Mouse (Mus musculus): ENCODE data around the gene Arcn1. TPM values are rescaled to one million over a fixed set of nuclear protein-coding genes. Genes with fewer than 3 reads are reported as not detected.
A peak's percentile ranks its signal among the peaks of the same experiment; 100 is the strongest.

Arcn1 gene
- total RNA-seq, 1 experiment from 2014 or later: 132 TPM

GRCm38 (mm10) chr9:44760873-44761272 is 6.8 kb downstream of the Arcn1 start:
- ATAC-seq (replicated peaks in 1 of 2; ENCODE audit: insufficient read depth in 1 of 2, low FRiP score in 2 of 2, low TSS enrichment in 1 of 2, low read depth in 1 of 2, poor library complexity in 2 of 2, severe bottlenecking in 2 of 2): no peak

GRCm38 (mm10) chr9:44748473-44748872 is 19.2 kb downstream of the Arcn1 start:
- no peak for ATAC-seq (replicated peaks in 1 of 2; ENCODE audit: insufficient read depth in 1 of 2, low FRiP score in 2 of 2, low TSS enrichment in 1 of 2, low read depth in 1 of 2, poor library complexity in 2 of 2, severe bottlenecking in 2 of 2)

- ATAC-seq (replicated peaks in 1 of 2; ENCODE audit: insufficient read depth in 1 of 2, low FRiP score in 2 of 2, low TSS enrichment in 1 of 2, low read depth in 1 of 2, poor library complexity in 2 of 2, severe bottlenecking in 2 of 2): no peak
Measured at GRCm38 (mm10) chr9:44747341-44747740, 20.3 kb downstream of the Arcn1 start.

GRCm38 (mm10) chr9:44746666-44747065 is 21.0 kb downstream of the Arcn1 start:
- ATAC-seq (replicated peaks in 1 of 2; ENCODE audit: insufficient read depth in 1 of 2, low FRiP score in 2 of 2, low TSS enrichment in 1 of 2, low read depth in 1 of 2, poor library complexity in 2 of 2, severe bottlenecking in 2 of 2): no peak

- no peak for ATAC-seq (replicated peaks in 1 of 2; ENCODE audit: insufficient read depth in 1 of 2, low FRiP score in 2 of 2, low TSS enrichment in 1 of 2, low read depth in 1 of 2, poor library complexity in 2 of 2, severe bottlenecking in 2 of 2)
Measured at GRCm38 (mm10) chr9:44745371-44745770, 22.3 kb downstream of the Arcn1 start.

- no peak for ATAC-seq (replicated peaks in 1 of 2; ENCODE audit: insufficient read depth in 1 of 2, low FRiP score in 2 of 2, low TSS enrichment in 1 of 2, low read depth in 1 of 2, poor library complexity in 2 of 2, severe bottlenecking in 2 of 2)
Measured at GRCm38 (mm10) chr9:44740663-44741192, 26.9 kb downstream of the Arcn1 start.

GRCm38 (mm10) chr9:44737240-44737949 is 30.2 kb downstream of the Arcn1 start:
- no peak for ATAC-seq (replicated peaks in 1 of 2; ENCODE audit: insufficient read depth in 1 of 2, low FRiP score in 2 of 2, low TSS enrichment in 1 of 2, low read depth in 1 of 2, poor library complexity in 2 of 2, severe bottlenecking in 2 of 2)

- no peak for ATAC-seq (replicated peaks in 1 of 2; ENCODE audit: insufficient read depth in 1 of 2, low FRiP score in 2 of 2, low TSS enrichment in 1 of 2, low read depth in 1 of 2, poor library complexity in 2 of 2, severe bottlenecking in 2 of 2)
Measured at GRCm38 (mm10) chr9:44736301-44736700, 31.3 kb downstream of the Arcn1 start.

- no peak for ATAC-seq (replicated peaks in 1 of 2; ENCODE audit: insufficient read depth in 1 of 2, low FRiP score in 2 of 2, low TSS enrichment in 1 of 2, low read depth in 1 of 2, poor library complexity in 2 of 2, severe bottlenecking in 2 of 2)
Measured at GRCm38 (mm10) chr9:44735886-44736285, 31.8 kb downstream of the Arcn1 start.

- peak in 1 of 2 experiments; percentile 40; a peak in 2 of 4 replicates for ATAC-seq (replicated peaks in 1 of 2; ENCODE audit: insufficient read depth in 1 of 2, low FRiP score in 2 of 2, low TSS enrichment in 1 of 2, low read depth in 1 of 2, poor library complexity in 2 of 2, severe bottlenecking in 2 of 2)
Measured at GRCm38 (mm10) chr9:44734524-44735494, 32.8 kb downstream of the Arcn1 start, which contains the start of gene Phldb1. TSS of gene Phldb1 (minus strand) at chr9:44735198.

GRCm38 (mm10) chr9:44733671-44734523 is 33.7 kb downstream of the Arcn1 start:
- peak; percentile 13 to 14; a peak in 2 of 4 replicates for ATAC-seq (replicated peaks in 1 of 2; ENCODE audit: insufficient read depth in 1 of 2, low FRiP score in 2 of 2, low TSS enrichment in 1 of 2, low read depth in 1 of 2, poor library complexity in 2 of 2, severe bottlenecking in 2 of 2)

GRCm38 (mm10) chr9:44732921-44733530 is 34.6 kb downstream of the Arcn1 start:
- ATAC-seq (replicated peaks in 1 of 2; ENCODE audit: insufficient read depth in 1 of 2, low FRiP score in 2 of 2, low TSS enrichment in 1 of 2, low read depth in 1 of 2, poor library complexity in 2 of 2, severe bottlenecking in 2 of 2): no peak

GRCm38 (mm10) chr9:44732130-44732549 is 35.5 kb downstream of the Arcn1 start:
- no peak for ATAC-seq (replicated peaks in 1 of 2; ENCODE audit: insufficient read depth in 1 of 2, low FRiP score in 2 of 2, low TSS enrichment in 1 of 2, low read depth in 1 of 2, poor library complexity in 2 of 2, severe bottlenecking in 2 of 2)

- ATAC-seq (replicated peaks in 1 of 2; ENCODE audit: insufficient read depth in 1 of 2, low FRiP score in 2 of 2, low TSS enrichment in 1 of 2, low read depth in 1 of 2, poor library complexity in 2 of 2, severe bottlenecking in 2 of 2): no peak
Measured at GRCm38 (mm10) chr9:44727441-44727840, 40.2 kb downstream of the Arcn1 start.

GRCm38 (mm10) chr9:44726431-44727146 is 41.1 kb downstream of the Arcn1 start:
- no peak for ATAC-seq (replicated peaks in 1 of 2; ENCODE audit: insufficient read depth in 1 of 2, low FRiP score in 2 of 2, low TSS enrichment in 1 of 2, low read depth in 1 of 2, poor library complexity in 2 of 2, severe bottlenecking in 2 of 2)

GRCm38 (mm10) chr9:44724665-44725064 is 43.0 kb downstream of the Arcn1 start:
- no peak for ATAC-seq (replicated peaks in 1 of 2; ENCODE audit: insufficient read depth in 1 of 2, low FRiP score in 2 of 2, low TSS enrichment in 1 of 2, low read depth in 1 of 2, poor library complexity in 2 of 2, severe bottlenecking in 2 of 2)
